Comparison of ENCODE assay signal across 29 mouse cellular contexts in the genomic region with DNA sequence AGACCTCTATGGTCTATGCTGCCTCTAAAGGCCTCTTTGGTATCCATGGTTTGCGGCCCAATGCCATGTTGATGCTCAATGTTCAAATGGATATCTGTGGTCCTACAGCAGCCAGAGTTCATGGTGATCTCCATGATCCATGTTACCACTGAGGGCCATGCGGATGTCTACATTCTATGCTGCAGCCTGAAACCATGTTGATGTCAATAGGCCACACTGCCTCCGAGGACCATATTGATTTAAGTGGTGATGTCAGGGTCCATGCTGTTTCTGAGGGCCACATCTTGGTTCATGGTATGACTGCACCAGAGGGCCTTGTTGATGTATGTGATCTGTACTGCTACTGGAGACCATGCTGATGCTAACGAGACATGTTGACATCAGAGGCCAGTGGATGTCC.
"Had no signal": no experiment of that assay in that cellular context is flagged by ENCODE, and none has a peak within 500 bp of the region (broad histone marks: within the 10 kb centered on the region; RNA-seq: fewer than 3 reads in every experiment).

No protein-coding gene starts in this region.

- H3K27me3 ChIP-seq: limb, embryonic 12.5 days; limb, embryonic 13.5 days; limb, embryonic 15.5 days; liver, embryonic 12.5 days; liver, embryonic 13.5 days; liver, embryonic 15.5 days; lung, embryonic 15.5 days; midbrain, embryonic 12.5 days; midbrain, embryonic 13.5 days; midbrain, embryonic 15.5 days; neural tube, embryonic 12.5 days had no signal

- ATAC-seq: liver, embryonic 12.5 days; liver, postnatal 0 days; lung, postnatal 0 days; midbrain, embryonic 13.5 days; midbrain, embryonic 15.5 days; midbrain, embryonic 16.5 days had no signal

- H3K9me3 ChIP-seq: limb, embryonic 10.5 days; limb, embryonic 12.5 days; limb, embryonic 13.5 days; limb, embryonic 15.5 days; liver, embryonic 12.5 days; liver, embryonic 13.5 days; liver, embryonic 15.5 days; lung, embryonic 15.5 days; midbrain, embryonic 10.5 days; midbrain, embryonic 13.5 days; midbrain, embryonic 15.5 days; neural tube, embryonic 12.5 days had no signal

- H3K4me1 ChIP-seq: limb, embryonic 10.5 days; limb, embryonic 12.5 days; limb, embryonic 13.5 days; limb, embryonic 15.5 days; liver, embryonic 12.5 days; liver, embryonic 13.5 days; liver, embryonic 15.5 days; lung, embryonic 15.5 days; midbrain, embryonic 10.5 days; midbrain, embryonic 12.5 days; midbrain, embryonic 13.5 days; midbrain, embryonic 15.5 days; neural tube, embryonic 12.5 days had no signal

- H3K36me3 ChIP-seq: limb, embryonic 10.5 days; limb, embryonic 12.5 days; limb, embryonic 13.5 days; limb, embryonic 15.5 days; liver, embryonic 12.5 days; liver, embryonic 13.5 days; liver, embryonic 15.5 days; lung, embryonic 15.5 days; midbrain, embryonic 10.5 days; midbrain, embryonic 12.5 days; midbrain, embryonic 13.5 days; midbrain, embryonic 15.5 days; neural tube, embryonic 12.5 days had no signal

- H3K4me3 ChIP-seq: limb, embryonic 10.5 days; limb, embryonic 12.5 days; limb, embryonic 13.5 days; limb, embryonic 15.5 days; liver, embryonic 12.5 days; liver, embryonic 13.5 days; liver, embryonic 15.5 days; lung, embryonic 15.5 days; midbrain, embryonic 10.5 days; midbrain, embryonic 12.5 days; midbrain, embryonic 13.5 days; midbrain, embryonic 15.5 days; myocyte; neural tube, embryonic 12.5 days had no signal

- DNase-seq: left cerebral cortex, postnatal 4 days; liver; liver, embryonic 13.5 days; liver, postnatal 0 days; lung, adult 18-20 months; lung, adult 2 months; lung, embryonic 14.5 days; lung, postnatal 10 days; lung, postnatal 14 days; lung, postnatal 36 days; lung, postnatal 4 days; midbrain, embryonic 14.5 days had no signal

- H3K27ac ChIP-seq: limb, embryonic 10.5 days; limb, embryonic 12.5 days; limb, embryonic 13.5 days; limb, embryonic 15.5 days; liver, embryonic 12.5 days; liver, embryonic 13.5 days; liver, embryonic 14.5 days; liver, embryonic 15.5 days; lung, embryonic 15.5 days; macrophage; midbrain, embryonic 10.5 days; midbrain, embryonic 12.5 days; midbrain, embryonic 13.5 days; midbrain, embryonic 15.5 days; neural tube, embryonic 12.5 days had no signal
